Mouse (Mus musculus) myocyte (in vitro differentiated cells): ENCODE measurements around the gene D430019H16Rik. TPM values are rescaled to one million over a fixed set of nuclear protein-coding genes. Genes with fewer than 3 reads are reported as not detected.

ENCODE experiments used
- H3K27me3 ChIP-seq: one replicate; pipeline ENCODE4 v1.6.1; 2011; ENCODE audit not compliant: control insufficient read depth, insufficient read depth, insufficient read length
- H3K36me3 ChIP-seq: one replicate; pipeline ENCODE4 v1.6.1; 2011; ENCODE audit not compliant: control insufficient read depth, insufficient read depth
- H3K4me2 ChIP-seq: one replicate; pipeline ENCODE4 v1.6.1; 2011; ENCODE audit warnings: low read depth, control low read depth
- H3K4me3 ChIP-seq: one replicate; pipeline ENCODE4 v1.5.1; 2011; ENCODE audit warnings: mild to moderate bottlenecking, control low read depth, moderate library complexity
- H3K79me2 ChIP-seq: one replicate; pipeline ENCODE4 v1.6.1; 2011; ENCODE audit not compliant: control insufficient read depth, insufficient read depth
- H3ac ChIP-seq: one replicate; pipeline ENCODE4 v1.6.1; 2011; ENCODE audit not compliant: control insufficient read depth, insufficient read length
- CEBPB ChIP-seq: IDR thresholded peaks from 2 replicates; pipeline ENCODE4 v1.6.1; 2011; ENCODE audit warnings: mild to moderate bottlenecking, moderate library complexity; ENCODE audit not compliant: poor library complexity, insufficient read depth, severe bottlenecking
- E2F4 ChIP-seq: IDR thresholded peaks from one replicate; pipeline ENCODE4 v1.6.1; 2011; ENCODE audit warnings: mild to moderate bottlenecking, control low read depth, moderate library complexity; ENCODE audit not compliant: insufficient read depth
- MAX ChIP-seq: IDR thresholded peaks from one replicate; pipeline ENCODE4 v1.6.1; 2011; ENCODE audit warnings: low read depth, mild to moderate bottlenecking, control low read depth
- MYOD1 ChIP-seq, 3 experiments: IDR thresholded peaks; one replicate each; pipeline ENCODE4 v1.6.1; 2011; ENCODE audit warnings: control low read depth in 2 of 3, low read depth in 2 of 3, mild to moderate bottlenecking in 2 of 3, moderate library complexity in 1 of 3; ENCODE audit not compliant: insufficient read length in 2 of 3, control insufficient read depth in 1 of 3
- MYOG ChIP-seq, 3 experiments: IDR thresholded peaks; one replicate each; pipeline ENCODE4 v1.6.1; 2011; ENCODE audit warnings: control low read depth in 2 of 3, low read depth in 2 of 3, mild to moderate bottlenecking in 2 of 3; ENCODE audit not compliant: insufficient read length in 2 of 3, control insufficient read depth in 1 of 3, insufficient read depth in 1 of 3
- POLR2A ChIP-seq: IDR thresholded peaks from one replicate; pipeline ENCODE4 v1.6.1; 2011; ENCODE audit warnings: low read depth, mild to moderate bottlenecking, control low read depth, moderate library complexity; ENCODE audit not compliant: insufficient read length
- POLR2AphosphoS2 ChIP-seq: IDR thresholded peaks from one replicate; pipeline ENCODE4 v1.6.1; 2011; ENCODE audit warnings: low read depth, control low read depth; ENCODE audit not compliant: insufficient read length
- REST ChIP-seq: IDR thresholded peaks from one replicate; pipeline ENCODE4 v1.6.1; 2011; ENCODE audit warnings: mild to moderate bottlenecking, control low read depth, moderate library complexity; ENCODE audit not compliant: insufficient read depth, insufficient read length
- SRF ChIP-seq: IDR thresholded peaks from one replicate; pipeline ENCODE4 v1.6.1; 2011; ENCODE audit warnings: low read depth; ENCODE audit not compliant: control insufficient read depth, insufficient read length
- TCF12 ChIP-seq: IDR thresholded peaks from one replicate; pipeline ENCODE4 v1.6.1; 2011; ENCODE audit warnings: mild to moderate bottlenecking, control low read depth; ENCODE audit not compliant: poor library complexity, insufficient read depth, severe bottlenecking
- TCF3 ChIP-seq: IDR thresholded peaks from one replicate; pipeline ENCODE4 v1.6.1; 2011; ENCODE audit warnings: low read depth, control low read depth; ENCODE audit not compliant: insufficient read length
- USF1 ChIP-seq: IDR thresholded peaks from one replicate; pipeline ENCODE4 v1.6.1; 2011; ENCODE audit warnings: low read depth, mild to moderate bottlenecking, control low read depth, moderate library complexity
- polyA plus RNA-seq: library from polyadenylated mRNA; unstranded; fragments of >200 nt; fragmentation: generic; extraction: Trizol; gene quantifications from one replicate; pipeline ENCODE4 v1.2.1, GENCODE M21; 2012; ENCODE audit warnings: missing spikeins

D430019H16Rik gene
- polyA plus RNA-seq, 1 experiment = 0.02 TPM

DNA sequence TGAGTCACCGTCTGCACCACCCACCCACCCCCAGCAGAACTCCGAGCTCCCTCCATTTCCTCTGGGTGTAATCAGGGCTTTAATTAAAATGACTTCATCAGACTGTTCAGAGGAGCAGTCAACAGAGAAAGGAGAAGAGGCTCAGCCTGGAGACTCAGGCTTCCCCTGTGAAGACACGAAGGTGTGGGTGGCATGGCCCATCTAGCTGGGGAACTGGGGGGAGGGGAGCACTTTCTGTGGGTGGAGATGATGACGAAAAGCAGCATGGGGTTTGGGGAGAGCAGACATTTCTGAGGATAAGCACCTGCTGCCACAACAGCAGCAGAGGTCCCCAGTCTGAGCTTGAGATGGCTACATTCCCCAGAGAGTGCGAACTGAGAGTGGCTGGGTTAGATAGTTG is 10.1 kb upstream of the D430019H16Rik start:
- no peak overlapping the region for H3K4me2 ChIP-seq
- TF ChIP-seq TCF12 (no peak), MAX (no peak), MYOG (IDR thresholded peaks at IDR 0.05; ENCODE audit: control insufficient read depth in 1 of 3, insufficient read depth in 1 of 3, insufficient read length in 2 of 3, low read depth in 2 of 3) (no peak), MYOD1 (IDR thresholded peaks at IDR 0.05; ENCODE audit: control insufficient read depth in 1 of 3, insufficient read length in 2 of 3, low read depth in 2 of 3) (no peak), USF1 (no peak), SRF (no peak), POLR2AphosphoS2 (no peak), CEBPB (no peak), POLR2A (no peak), E2F4 (no peak), TCF3 (no peak), REST (no peak)
- H3ac ChIP-seq = no peak overlapping the region
- H3K36me3 ChIP-seq = no peaks in the 10 kb centered on the region
- H3K4me3 ChIP-seq = no peak overlapping the region
- no peaks in the 10 kb centered on the region for H3K79me2 ChIP-seq
- no peaks in the 10 kb centered on the region for H3K27me3 ChIP-seq

DNA sequence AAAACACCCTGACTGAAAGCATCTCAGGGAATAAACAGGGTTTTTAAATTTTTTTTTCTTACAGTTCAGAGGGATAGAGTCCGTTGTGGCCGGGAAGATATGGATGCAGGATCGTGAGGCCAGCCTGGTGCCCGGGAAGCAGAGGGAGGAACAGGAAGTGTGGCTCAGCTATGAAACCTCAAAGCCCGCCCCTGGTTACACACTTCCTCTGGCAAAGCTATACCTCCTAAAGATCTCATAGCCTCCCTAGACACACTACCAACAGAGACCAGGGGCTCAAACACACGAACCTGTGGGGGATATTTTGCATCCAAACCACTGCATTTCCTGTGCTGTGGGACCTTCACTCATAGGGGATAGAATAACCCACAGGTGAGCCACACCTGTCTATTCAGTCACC is 7.9 kb upstream of the D430019H16Rik start:
- Histone ChIP-seq H3K36me3 (no peaks in the 10 kb centered on the region), H3K79me2 (no peaks in the 10 kb centered on the region), H3K27me3 (no peaks in the 10 kb centered on the region), H3K4me2 (peak overlapping the region; percentile 24), H3K4me3 (no peak overlapping the region), H3ac (no peak overlapping the region)
- TF ChIP-seq POLR2A = no peak
- TF ChIP-seq E2F4 = no peak
- TF ChIP-seq POLR2AphosphoS2 = no peak
- no peak for TF ChIP-seq SRF
- TF ChIP-seq TCF3 = no peak
- TF ChIP-seq TCF12 = no peak
- no peak for TF ChIP-seq MAX
- TF ChIP-seq MYOD1 (IDR thresholded peaks at IDR 0.05; ENCODE audit: control insufficient read depth in 1 of 3, insufficient read length in 2 of 3, low read depth in 2 of 3) = no peak
- TF ChIP-seq MYOG (IDR thresholded peaks at IDR 0.05; ENCODE audit: control insufficient read depth in 1 of 3, insufficient read depth in 1 of 3, insufficient read length in 2 of 3, low read depth in 2 of 3) = no peak
- TF ChIP-seq CEBPB = no peak
- no peak for TF ChIP-seq USF1
- no peak for TF ChIP-seq REST

DNA sequence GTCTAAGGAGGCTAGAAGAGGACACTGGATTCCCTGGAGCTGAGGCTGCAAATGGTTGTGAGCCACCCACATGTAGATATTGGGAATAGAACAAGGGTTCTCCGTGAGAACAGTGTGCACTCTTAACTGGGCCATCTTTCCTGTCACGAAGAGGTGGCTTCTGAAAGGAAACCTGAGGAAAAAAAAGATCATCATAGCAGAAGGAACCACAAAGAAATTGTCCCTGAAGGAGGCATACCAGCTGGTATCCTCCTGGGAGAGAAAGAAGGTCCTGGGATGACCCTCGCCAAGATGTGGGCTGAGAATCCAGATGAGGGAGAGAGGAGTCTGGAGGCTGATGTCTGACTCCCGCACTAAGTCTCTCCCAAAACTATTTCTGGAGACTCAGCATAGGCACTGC is 4.4 kb upstream of the D430019H16Rik start:
- Histone ChIP-seq H3K36me3 (no peaks in the 10 kb centered on the region), H3K4me2 (no peak overlapping the region), H3K79me2 (no peaks in the 10 kb centered on the region), H3K27me3 (peaks cover 16% of the 10 kb centered on the region), H3K4me3 (no peak overlapping the region), H3ac (no peak overlapping the region)
- TF ChIP-seq POLR2AphosphoS2 (no peak), MYOD1 (IDR thresholded peaks at IDR 0.05; ENCODE audit: control insufficient read depth in 1 of 3, insufficient read length in 2 of 3, low read depth in 2 of 3) (no peak), TCF3 (no peak)

- H3K79me2 ChIP-seq = no peaks in the 10 kb centered on the region
- TF ChIP-seq MYOD1 (IDR thresholded peaks at IDR 0.05; ENCODE audit: control insufficient read depth in 1 of 3, insufficient read length in 2 of 3, low read depth in 2 of 3) (no peak), USF1 (no peak), E2F4 (no peak), MAX (no peak), SRF (no peak), REST (no peak), POLR2AphosphoS2 (no peak), TCF12 (no peak), CEBPB (no peak), POLR2A (no peak), TCF3 (no peak)
- no peaks in the 10 kb centered on the region for H3K36me3 ChIP-seq
- no peak overlapping the region for H3K4me3 ChIP-seq
- H3ac ChIP-seq = no peak overlapping the region
- peaks cover 16% of the 10 kb centered on the region for H3K27me3 ChIP-seq
- no peak overlapping the region for H3K4me2 ChIP-seq
Observed at GRCm38 (mm10) chr12:105454258-105455062, 804 bp downstream of the D430019H16Rik start.

DNA sequence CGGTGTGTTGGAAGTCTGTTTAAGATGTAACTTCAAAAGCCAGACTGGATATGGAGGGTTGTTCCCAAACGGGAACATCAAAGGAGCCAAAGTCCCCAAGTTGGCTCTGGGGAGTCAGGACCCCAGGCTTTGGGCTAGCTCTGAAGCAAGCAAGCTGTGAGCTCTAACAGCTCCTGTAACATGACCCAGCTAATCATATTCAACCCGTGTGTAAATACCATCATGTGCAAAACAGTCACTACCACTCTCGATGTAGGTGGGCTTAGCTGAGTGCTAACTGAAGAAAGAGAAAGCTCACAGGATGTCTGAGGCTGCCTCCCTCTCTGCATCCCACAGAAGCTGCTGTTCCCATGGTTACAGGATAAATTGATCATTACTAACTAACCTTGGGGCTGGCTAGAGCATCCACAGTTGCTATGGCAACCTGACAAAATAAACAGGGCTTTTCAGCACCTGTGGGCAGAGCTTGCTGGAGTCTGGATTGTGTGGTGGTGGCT is 1.5 kb downstream of the D430019H16Rik start:
- H3K4me3 ChIP-seq = no peak overlapping the region
- no peak overlapping the region for H3K4me2 ChIP-seq
- TF ChIP-seq SRF = no peak
- TF ChIP-seq MAX = no peak
- no peak for TF ChIP-seq CEBPB
- no peak for TF ChIP-seq TCF3
- no peak for TF ChIP-seq TCF12
- TF ChIP-seq REST = no peak
- no peaks in the 10 kb centered on the region for H3K36me3 ChIP-seq
- no peak overlapping the region for H3ac ChIP-seq
- H3K79me2 ChIP-seq = no peaks in the 10 kb centered on the region
- peaks cover 16% of the 10 kb centered on the region for H3K27me3 ChIP-seq
